Mouse (Mus musculus) kidney, postnatal 10 days (tissue): ENCODE results near the gene 1700023F06Rik.

ENCODE experiments used
- DNase-seq: peaks from one replicate; pipeline ENCODE4 v3.0.0; 2021; ENCODE audit warnings: mixed read lengths

1700023F06Rik gene

DNA sequence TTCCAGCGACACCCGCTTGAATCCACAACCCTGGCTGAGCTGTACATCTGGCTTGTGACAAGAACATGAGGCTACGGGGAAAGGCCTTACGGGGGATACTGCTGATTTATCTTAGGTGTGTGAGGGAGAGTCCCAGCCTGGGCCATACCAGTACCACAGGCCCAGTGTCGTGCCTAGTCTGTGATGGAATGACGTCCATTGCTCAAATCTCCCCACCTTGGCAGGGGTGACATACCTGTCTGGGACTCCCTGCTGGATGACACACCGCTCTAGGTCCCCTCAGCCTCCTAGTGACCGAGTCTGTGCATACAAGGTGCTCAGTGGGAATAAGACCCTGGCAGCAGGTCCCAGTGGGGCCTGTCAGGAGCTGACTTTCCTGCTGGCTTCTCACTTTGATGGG, 29.6 kb downstream of the 1700023F06Rik start:
- DNase-seq: no peak

GRCm38 (mm10) chr11:103177815-103178485, 30.4 kb downstream of the 1700023F06Rik start:
- no peak for DNase-seq

DNA sequence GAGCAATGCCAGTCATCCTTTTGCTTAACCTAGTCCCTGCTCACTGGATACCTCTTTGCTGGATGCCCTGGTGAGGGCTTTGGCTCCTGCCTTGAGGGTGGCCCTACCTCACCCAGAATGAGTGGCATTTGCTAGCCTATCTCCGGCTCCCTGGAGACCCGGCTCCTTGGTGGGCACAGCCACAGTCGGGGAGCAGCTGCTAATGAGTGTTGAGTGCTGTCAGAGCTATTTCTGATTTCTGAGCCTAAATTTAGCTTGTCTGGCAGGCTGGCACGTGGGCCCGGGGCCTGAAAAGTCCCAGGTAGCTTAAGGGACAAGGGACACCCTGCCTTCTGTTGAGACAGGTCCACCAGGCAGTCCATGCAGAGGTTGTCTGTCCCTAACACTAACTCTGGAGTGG, 31.1 kb downstream of the 1700023F06Rik start:
- no peak for DNase-seq

GRCm38 (mm10) chr11:103176510-103176909, 31.8 kb downstream of the 1700023F06Rik start:
- no peak for DNase-seq

- no peak for DNase-seq
These were observed 32.5 kb downstream of the 1700023F06Rik start for GRCm38 (mm10) chr11:103175688-103176442.

DNA sequence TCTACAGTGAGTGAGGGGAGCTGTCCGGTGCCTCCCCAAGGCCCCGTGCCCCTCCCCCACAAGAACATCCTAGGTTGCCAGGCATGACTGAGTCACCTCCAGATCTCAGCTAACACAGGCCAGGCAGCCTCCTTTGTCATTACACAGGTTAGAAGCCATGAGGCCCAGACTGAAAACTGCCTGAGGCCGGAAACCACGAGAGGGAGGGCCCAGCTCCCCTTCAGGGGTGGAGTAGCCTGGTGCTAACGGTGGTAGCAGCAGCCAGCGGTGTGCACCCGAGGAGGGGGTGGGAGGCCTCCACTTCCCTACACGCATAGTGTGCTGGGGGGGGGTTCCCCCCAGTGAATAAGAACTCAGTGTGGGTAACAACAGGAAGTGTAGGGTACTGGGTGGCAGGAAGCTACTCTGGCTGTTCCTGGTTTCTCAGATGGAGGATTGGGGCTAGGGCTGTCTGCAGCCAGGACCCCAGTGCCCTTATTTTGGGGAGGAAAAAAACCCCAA, 33.4 kb downstream of the 1700023F06Rik start:
- peak; percentile 48 for DNase-seq

DNA sequence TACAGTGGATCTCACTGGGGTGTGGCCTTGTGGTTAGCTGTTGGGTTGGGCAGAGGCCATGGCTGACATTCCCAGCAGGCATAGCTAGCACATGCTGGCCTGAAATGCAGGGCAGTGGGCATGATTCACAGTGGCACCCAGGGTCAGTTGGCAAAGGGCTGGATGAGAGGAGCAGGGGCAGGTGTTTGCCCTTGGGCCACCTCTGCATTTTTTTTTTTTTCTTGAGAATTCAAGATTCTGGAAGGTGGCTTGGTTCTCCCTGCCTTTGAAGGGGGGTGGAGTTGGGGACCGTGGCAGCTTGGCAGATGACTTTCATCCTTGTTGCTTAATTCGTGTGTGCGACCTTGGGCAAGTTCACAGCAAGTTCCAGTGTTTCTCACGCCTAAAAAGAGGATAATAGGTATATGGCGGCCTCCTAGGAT, 33.9 kb downstream of the 1700023F06Rik start:
- no peak for DNase-seq

- no peak for DNase-seq
These were observed 34.5 kb downstream of the 1700023F06Rik start for GRCm38 (mm10) chr11:103173771-103174344.

GRCm38 (mm10) chr11:103173041-103173770, 35.2 kb downstream of the 1700023F06Rik start:
- DNase-seq: no peak

DNA sequence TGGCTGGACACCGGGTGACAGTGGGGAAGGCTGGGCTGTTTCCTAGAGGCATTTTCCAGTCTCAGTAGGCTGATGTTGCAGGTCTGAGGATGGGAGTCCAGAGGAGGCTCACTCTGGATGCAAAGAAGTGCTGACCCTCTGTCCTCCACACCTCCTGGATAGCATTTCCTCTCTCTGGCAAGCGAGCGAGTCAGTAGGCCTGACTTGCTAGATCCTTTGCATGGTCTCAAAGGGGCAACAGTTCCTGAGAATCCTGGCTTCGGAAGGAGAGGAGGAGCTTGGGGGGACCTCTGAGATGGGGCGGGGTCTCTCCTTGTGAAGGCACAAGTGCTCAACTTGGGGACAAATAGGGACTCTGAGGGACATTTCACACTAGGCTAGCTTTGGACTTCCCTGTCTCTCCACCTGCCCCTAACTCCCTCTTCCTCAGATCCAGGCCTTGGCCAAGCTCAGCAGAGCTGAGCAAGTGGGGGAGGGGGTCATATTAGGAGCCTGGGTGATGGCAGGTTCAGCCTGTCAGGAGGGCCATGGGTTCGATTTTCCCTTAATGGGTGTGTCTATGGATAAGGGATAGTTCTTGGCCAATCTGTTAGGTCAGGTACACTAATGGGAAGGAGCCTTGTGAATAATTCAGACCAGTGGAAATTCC, 35.8 kb downstream of the 1700023F06Rik start:
- no peak for DNase-seq

DNA sequence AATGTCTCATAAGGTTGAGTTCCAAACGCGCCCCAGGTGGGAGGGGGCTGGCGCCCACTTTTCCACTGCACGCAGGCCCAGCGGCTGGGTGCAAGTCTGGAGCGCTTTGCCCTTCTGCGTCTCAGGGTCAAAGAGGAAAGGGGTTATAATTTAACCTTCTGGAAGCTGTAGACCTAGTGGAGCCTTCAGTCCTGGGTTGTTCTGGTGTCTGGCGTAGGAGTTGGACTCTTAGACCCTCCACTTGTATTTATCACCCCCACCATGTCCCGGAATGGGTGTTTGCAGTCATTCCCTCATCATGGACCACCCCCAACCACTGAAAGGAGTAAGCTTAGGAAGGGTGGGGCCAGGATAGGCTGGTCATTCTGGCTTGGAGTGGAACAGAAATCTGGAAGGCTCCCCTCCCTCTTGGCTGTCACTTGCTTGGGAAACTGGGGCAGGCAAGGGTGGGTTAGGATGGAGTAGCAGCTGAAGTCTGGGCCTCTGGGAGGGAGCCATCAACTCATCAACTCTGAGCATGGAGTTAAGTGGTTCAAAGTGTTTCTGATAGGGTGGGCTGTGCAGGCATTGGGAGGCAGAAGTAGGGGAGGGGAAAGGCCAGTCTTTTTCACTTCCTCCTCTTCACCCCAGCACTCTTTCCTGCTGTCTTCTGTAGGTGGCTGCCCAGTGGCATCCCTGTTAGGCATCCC, 36.5 kb downstream of the 1700023F06Rik start:
- no peak for DNase-seq

DNA sequence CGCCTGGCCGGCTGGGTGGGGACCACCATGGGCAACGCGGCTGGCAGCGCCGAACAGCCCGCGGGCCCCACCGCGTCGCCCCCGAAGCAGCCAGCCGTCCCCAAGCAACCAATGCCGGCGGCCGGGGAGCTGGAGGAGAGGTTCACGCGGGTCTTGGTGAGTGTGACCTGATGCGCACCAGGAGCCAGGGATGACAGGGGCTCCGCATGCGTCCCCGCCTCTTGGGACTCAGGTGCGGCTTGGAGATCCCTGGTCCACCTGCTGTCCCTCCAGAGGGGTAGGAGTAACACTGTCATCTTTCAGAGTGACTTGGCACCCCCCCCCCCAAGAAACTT, 37.1 kb downstream of the 1700023F06Rik start:
- DNase-seq: no peak

DNA sequence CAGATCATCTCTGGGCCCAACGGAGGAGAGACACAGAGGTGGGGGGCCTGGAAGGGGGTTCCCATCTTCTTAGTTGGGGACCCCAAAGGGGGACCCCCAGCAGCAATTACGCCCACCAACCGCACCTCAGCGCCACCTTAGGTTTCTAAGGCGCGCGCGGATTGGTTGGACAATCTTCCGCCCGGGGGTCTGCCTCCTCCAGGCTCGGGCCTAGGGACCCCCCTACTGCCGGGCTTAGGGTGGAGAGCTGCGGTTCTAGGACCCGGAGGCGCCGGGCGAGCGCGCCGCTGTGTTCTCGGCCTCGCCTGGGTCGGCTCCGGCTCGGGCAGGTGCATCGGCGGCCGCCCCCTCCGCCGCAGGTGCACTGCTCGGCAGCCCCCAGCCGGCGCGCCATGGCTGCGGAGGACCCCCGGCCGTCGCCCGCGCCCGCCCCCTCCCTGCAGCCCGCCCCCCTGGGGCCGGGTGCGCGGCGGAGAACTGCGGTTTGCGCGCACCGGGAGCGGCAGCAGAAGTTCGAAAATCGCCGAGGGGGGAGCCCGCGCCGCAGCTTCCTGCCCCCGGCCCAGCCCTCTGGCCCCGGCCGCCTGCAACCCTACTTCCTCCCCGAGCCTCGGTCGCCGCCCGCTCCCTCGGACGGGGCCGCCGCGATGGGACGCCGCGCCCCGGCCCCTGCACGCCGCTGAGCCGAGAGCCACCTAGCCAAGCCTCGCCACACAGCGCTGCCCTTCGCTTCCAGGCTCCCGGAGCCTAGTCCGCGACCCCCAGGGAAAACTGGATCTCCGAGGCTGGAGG, 37.7 kb downstream of the 1700023F06Rik start, which contains the start of gene Fmnl1:
Gene Fmnl1 (plus strand): TSS at position 614 of the 792 bp plus-strand sequence.
- DNase-seq: peak; percentile 70

GRCm38 (mm10) chr11:103170111-103170493, 38.3 kb downstream of the 1700023F06Rik start:
- no peak for DNase-seq

DNA sequence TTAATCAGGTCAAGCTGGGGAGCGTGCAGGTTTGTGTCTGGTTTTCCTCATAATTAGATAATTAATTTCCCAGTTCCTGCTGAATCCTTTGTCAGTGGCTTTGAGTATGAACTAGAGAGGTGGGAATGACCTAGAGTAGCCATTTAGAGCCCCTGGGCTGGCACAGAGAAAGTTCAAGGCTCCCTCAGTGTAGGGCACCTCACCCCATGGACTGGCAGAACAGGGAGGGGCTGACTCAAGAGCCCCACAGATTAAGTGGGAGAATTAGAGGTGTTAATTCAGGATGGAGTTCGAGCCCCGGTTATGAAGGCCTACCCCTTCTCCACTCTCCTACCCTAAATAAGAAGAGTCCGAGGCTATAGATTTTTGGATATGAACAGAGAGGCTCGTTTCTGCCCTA, 38.7 kb downstream of the 1700023F06Rik start:
- DNase-seq: peak; percentile 4

- DNase-seq: peak; percentile 82
These were observed 39.5 kb downstream of the 1700023F06Rik start for GRCm38 (mm10) chr11:103168690-103169390.

DNA sequence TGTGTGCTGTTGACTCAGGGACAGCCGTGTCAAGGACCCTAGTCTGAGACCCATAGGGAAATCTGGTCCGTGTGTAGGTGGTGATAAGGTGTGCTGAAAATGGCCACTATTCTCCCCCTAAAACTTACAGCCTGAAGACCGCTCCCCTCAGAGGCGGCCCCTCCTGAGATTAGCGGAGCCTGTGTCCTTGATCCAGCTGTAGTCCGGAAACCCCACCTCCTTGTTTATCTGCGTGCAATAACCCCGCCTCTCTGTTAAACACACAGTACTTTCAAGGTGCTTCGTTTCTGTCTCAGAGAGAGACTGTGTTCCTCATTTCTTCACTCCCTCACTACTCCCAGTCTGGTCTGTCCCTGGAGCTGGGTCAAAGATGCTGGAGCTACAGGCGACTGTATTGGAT, 44.0 kb downstream of the 1700023F06Rik start:
- no peak for DNase-seq

GRCm38 (mm10) chr11:103162132-103162531, 46.2 kb downstream of the 1700023F06Rik start:
- DNase-seq: peak; percentile 53

DNA sequence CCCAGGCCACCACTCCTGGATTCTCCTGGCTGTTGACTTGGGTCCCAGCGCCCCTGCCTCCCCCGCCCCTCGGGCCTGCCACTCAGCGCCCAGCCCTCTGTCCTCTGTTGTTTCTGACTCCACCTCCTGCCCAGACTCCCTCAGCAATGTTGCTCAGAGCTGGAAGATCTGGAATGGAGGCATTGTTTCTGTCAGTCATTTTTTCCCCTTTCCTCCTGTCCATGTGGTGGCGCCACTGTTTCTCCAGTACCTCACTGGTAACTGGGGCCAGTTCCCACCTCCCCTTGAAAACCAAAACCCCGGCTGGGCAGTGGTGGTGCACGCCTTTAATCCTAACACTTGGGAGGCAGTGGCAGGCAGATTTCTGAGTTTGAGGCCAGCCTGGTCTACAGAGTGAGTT, 46.9 kb downstream of the 1700023F06Rik start:
- peak; percentile 16 for DNase-seq

- peak; percentile 8 for DNase-seq
These were observed 47.6 kb downstream of the 1700023F06Rik start for GRCm38 (mm10) chr11:103160738-103161137.
